Mouse (Mus musculus) limb, embryonic 11.5 days (tissue): Measurements from ENCODE around the gene Setd1a. TPM values are rescaled to one million over a fixed set of nuclear protein-coding genes. Genes with fewer than 3 reads are reported as not detected.
A peak's percentile ranks its signal among the peaks of the same experiment; 100 is the strongest.
"Not testable (repeated sequence)": the region's sequence is repeated elsewhere in the genome, so short reads cannot be mapped to it uniquely, and the experiment has no call there.

Source experiments
- ATAC-seq: fragments of 200-750 bp; cut with Nextera tagmentation; 2 replicates; pipeline ENCODE4 v1.8.0; 2017; ENCODE audit warnings: low read depth; ENCODE audit not compliant: insufficient number of reproducible peaks, low FRiP score, low TSS enrichment
- DNase-seq: peaks from one replicate; pipeline ENCODE4 v3.0.0-alpha.2; 2015; ENCODE audit warnings: low spot score
- H3K27ac ChIP-seq: fragments of 300-500 bp; sonication (generic); replicated peaks from 2 replicates; pipeline ENCODE4 v1.5.1; 2014; ENCODE audit warnings: low read depth, mild to moderate bottlenecking, low read length
- H3K27me3 ChIP-seq: fragments of 300-500 bp; sonication (generic); 2 replicates; pipeline ENCODE4 v1.6.1; 2014; ENCODE audit warnings: mild to moderate bottlenecking, low read length, mixed read lengths; ENCODE audit not compliant: control insufficient read depth, insufficient read depth
- H3K36me3 ChIP-seq: fragments of 300-500 bp; sonication (generic); 2 replicates; pipeline ENCODE4 v1.6.1; 2014; ENCODE audit warnings: mild to moderate bottlenecking, low read length, moderate library complexity, mixed read lengths; ENCODE audit not compliant: control insufficient read depth, insufficient read depth
- H3K4me1 ChIP-seq: fragments of 300-500 bp; sonication (generic); 2 replicates; pipeline ENCODE4 v1.6.1; 2014; ENCODE audit warnings: low read length, mixed read lengths; ENCODE audit not compliant: control insufficient read depth, insufficient read depth
- H3K4me2 ChIP-seq: fragments of 300-500 bp; sonication (generic); 2 replicates; pipeline ENCODE4 v1.6.1; 2014; ENCODE audit warnings: low read depth, mild to moderate bottlenecking, moderate library complexity; ENCODE audit not compliant: severe bottlenecking
- H3K4me3 ChIP-seq: fragments of 300-500 bp; sonication (generic); 2 replicates; pipeline ENCODE4 v1.5.1; 2014; ENCODE audit warnings: low read depth, low read length
- H3K9ac ChIP-seq: fragments of 300-500 bp; sonication (generic); 2 replicates; pipeline ENCODE4 v1.6.1; 2014; ENCODE audit warnings: mild to moderate bottlenecking, low read length
- H3K9me3 ChIP-seq: fragments of 300-500 bp; sonication (generic); 2 replicates; pipeline ENCODE4 v1.6.1; 2016; ENCODE audit warnings: low read length; ENCODE audit not compliant: control insufficient read depth
- WGBS: fragments of 180-500 bp; shearing (Covaris S2); extraction: QIAGEN DNeasy Blood & Tissue Kit; methylation state at CpG from one replicate; pipeline ENCODE4 v1.1.7; 2014; 5-methylcytosine and 5-hydroxymethylcytosine counted together
- polyA plus RNA-seq: library from polyadenylated mRNA; unstranded; fragments of >200 nt; fragmentation: Nextera tagmentation; extraction: Ambion mirVana; gene quantifications from 2 replicates; pipeline ENCODE4 v1.2.1, GENCODE M21; 2014

The Setd1a gene
- polyA plus RNA-seq, 1 experiment from 2014 or later, result 31.5 TPM

DNA sequence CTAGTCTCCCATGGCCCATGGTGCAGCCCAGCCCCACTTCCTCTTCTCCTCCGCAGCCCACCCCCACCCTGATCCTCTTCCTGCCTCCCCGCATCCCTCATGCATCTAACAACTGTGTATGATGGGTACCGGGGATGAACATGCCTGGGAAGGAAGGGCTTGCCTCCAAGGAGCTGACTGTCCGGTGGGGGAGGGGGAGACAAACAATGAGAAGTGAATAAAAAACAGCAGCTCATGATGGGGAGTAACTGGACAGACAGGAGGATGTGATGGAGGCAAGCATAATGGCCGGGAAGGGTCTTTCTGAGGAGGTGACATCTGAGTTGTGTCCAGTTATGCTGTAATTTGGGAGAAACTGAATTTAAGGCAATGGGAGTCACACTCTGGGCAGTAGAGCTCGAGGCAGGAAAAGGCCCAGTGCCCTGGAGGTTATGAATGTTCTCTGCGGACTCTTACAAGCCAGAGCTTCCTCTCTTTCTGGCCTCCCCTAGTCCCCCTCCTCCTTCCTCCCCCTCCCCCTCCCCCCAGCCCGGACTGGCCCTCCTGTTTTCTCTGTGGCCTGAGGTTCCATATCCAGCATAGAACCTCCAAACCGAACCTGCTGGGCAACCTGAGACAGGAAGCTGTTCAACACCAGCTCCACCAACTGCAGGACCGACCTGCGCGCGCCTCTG is 44.5 kb downstream of the Setd1a start:
- Histone ChIP-seq H3K27me3 (no peaks in the 10 kb centered on the region), H3K9me3 (no peaks in the 10 kb centered on the region), H3K9ac (no peak overlapping the region), H3K4me2 (no peak overlapping the region), H3K4me3 (no peak overlapping the region), H3K4me1 (peaks cover 18% of the 10 kb centered on the region), H3K36me3 (no peaks in the 10 kb centered on the region), H3K27ac (no peak overlapping the region)
- WGBS, result 65% methylated on average over 13 of the region's 13 CpGs
- DNase-seq (no peak), ATAC-seq (no peak)

DNA sequence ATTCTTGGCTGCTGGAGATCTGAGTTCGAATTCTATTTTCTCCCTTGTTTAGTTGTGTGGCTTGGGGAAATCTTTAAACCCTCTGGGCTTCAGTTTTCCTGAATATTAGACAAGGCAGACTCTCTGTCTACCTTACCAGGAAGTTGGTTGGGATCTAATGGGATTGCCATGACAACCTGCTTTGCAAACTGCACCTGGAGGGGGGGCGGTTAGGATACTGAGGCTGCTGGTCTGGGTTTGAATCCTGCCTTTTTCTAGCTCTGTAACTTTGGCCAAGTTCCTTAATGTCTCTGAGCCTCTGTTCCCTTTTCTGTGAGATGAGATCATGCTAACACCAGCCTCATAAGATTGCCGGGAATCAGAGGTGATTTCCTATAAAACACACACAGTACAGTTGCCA is 46.0 kb downstream of the Setd1a start:
- H3K4me2 ChIP-seq, result no peak overlapping the region
- WGBS, result 86% methylated on average over 3 of the region's 3 CpGs

DNA sequence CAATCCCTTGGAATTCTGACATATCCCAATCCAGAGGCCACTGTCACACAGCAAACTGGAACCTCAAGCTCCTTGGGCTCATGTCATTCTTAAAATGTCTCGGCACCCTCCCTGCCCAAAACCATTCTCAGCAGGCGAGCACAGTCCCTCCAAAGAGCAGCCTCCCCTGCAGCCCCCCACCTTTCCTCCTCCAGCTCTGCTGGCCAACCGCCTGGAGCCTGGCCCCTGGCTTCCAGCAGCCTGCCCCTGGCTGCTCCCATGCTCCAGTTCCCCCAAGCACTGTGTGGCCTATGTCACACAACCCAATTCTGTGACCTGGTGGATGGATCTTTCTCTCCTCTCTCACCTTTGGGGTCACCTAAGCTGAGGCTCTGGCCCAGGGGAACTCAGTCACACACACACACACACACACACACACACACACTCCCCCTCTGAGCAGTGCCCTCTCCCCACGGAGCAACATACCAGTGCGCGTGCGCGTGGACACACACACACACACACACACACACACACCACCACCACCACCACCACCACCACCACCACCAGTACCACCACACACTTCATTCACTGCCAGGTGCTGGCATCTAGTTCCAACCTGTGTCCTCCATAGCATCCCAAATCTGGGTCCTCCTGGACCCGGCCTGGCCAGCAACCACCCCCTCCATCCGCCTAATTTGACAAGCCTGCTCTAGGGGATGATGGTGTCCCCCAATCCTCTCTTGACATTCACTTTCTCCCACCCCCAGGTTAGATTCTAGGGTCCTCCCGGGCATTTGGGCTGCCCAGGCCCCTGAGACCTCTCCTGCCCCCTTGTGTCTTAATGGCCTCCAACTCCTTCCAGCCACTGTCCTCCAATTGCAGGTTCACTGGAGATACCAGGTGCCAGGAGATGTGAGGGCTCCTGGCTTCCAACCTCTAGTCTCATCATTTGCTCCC is 47.0 kb downstream of the Setd1a start:
- Histone ChIP-seq H3K36me3 (no peaks in the 10 kb centered on the region), H3K9me3 (no peaks in the 10 kb centered on the region), H3K27ac (no peak overlapping the region), H3K4me2 (peak overlapping the region; percentile 66), H3K9ac (peak overlapping the region; percentile 61), H3K27me3 (no peaks in the 10 kb centered on the region), H3K4me1 (peaks cover 18% of the 10 kb centered on the region), H3K4me3 (peak overlapping the region; percentile 57)
- ATAC-seq (peak; percentile 15; the same call in 1 of the 2 replicates), DNase-seq (no peak)
- 70% methylated on average over 11 of the region's 11 CpGs for WGBS

More for the DNA sequence above, 46.0 kb downstream of the Setd1a start:
- Histone ChIP-seq H3K36me3 (no peaks in the 10 kb centered on the region), H3K9ac (no peak overlapping the region), H3K27ac (no peak overlapping the region), H3K9me3 (no peaks in the 10 kb centered on the region), H3K4me3 (no peak overlapping the region), H3K27me3 (no peaks in the 10 kb centered on the region), H3K4me1 (peaks cover 18% of the 10 kb centered on the region)
- ATAC-seq (no peak), DNase-seq (no peak)

DNA sequence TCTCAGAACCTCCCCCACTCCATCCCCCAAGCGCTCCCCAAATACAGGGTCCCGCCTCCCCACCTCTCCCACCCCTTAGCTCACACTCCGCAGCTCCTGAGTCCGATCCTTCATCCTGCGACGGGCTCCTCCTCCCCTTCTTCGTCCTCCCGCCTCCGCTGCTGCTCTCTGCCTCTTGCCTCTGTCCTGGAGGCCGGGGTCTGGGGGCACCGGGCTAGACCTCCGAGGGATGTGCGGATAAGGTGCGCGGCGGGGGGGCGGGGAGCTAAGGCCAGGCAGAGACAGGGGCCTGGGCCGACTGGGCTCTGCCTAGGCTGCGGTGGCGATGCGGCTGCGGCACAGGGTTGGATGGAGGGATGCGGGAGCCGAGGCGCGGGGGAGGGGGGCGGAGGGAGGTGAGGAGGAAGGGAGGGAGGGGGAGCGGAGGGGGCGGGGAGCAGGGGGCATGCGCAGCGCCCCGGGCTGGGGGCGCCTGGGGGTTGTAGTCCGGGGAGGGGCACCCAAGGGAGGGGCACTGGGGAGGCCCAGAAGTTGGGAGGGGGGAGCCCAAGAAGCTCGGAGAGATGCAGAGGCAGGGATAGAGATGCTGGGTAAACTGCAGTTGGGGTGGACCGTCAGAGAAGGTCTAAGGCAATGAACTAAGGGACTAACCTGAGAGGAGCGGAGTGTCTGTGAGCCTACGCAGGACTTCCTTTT is 47.9 kb downstream of the Setd1a start, which contains the start of the genes Stx4a and Stx1b:
Stx4a (plus strand) TSS at position 119 of the 696 bp plus-strand sequence.
Stx1b (minus strand) TSS at position 374 of the 696 bp plus-strand sequence.
- WGBS, result 4% methylated on average over 32 of the region's 38 CpGs
- peak within 1 kb of the TSS; percentile 61 for H3K9ac ChIP-seq
- no peak within 1 kb of the TSS for H3K27ac ChIP-seq
- peak within 1 kb of the TSS; percentile 57 for H3K4me3 ChIP-seq
- H3K36me3 ChIP-seq, result no peaks in the 10 kb centered on the region
- ATAC-seq, result peak; percentile 45
- H3K9me3 ChIP-seq, result no peaks in the 10 kb centered on the region
- DNase-seq, result peak; percentile 71
- H3K4me2 ChIP-seq, result peak within 1 kb of the TSS; percentile 66
- H3K27me3 ChIP-seq, result no peaks in the 10 kb centered on the region
- peaks cover 18% of the 10 kb centered on the region for H3K4me1 ChIP-seq

DNA sequence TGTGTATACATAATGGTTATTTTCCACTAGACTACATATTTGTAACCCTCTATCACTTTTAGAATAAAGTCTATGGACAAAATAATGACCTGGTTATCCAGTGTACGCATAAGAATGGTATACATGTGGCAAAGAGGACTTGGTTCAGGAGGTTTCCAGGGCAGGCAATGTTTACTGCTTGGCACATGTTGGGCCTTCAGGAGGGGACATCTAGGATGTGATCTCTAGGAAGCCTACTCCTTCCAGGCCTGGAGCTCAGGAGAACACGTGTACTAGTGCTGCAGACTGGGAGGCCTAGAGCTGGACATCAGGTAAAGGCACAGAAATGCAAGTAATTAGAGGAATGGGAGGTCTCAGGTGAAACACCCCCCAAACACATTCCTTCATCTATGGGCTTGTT is 59.1 kb downstream of the Setd1a start:
- H3K27me3 ChIP-seq, result no peaks in the 10 kb centered on the region
- no peak overlapping the region for H3K27ac ChIP-seq
- H3K36me3 ChIP-seq, result no peaks in the 10 kb centered on the region
- no peak overlapping the region for H3K4me3 ChIP-seq
- no peak for DNase-seq
- H3K9ac ChIP-seq, result no peak overlapping the region
- no peaks in the 10 kb centered on the region for H3K9me3 ChIP-seq
- H3K4me1 ChIP-seq, result no peaks in the 10 kb centered on the region
- WGBS, result 82% methylated on average over 2 of the region's 2 CpGs
- ATAC-seq, result no peak
- H3K4me2 ChIP-seq, result no peak overlapping the region

DNA sequence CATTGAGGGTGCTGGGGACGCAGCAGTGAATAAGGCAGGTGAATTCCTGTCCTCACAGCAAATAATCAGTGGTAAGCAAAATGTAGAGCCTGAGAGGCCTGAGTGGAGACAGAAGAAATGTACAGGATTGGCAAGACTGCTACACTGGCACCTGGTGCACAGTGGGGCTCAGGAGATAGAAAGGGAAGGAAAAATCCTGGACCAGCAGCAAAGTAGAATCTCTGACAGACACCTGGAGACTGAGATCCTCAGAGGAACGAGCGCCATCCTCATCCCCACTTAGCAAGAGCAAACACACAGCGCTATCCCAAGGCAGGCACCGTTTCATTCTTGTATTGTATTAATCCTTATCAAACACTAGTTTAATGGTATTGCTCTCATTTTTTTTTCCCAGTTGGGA is 61.0 kb downstream of the Setd1a start:
- Histone ChIP-seq H3K27me3 (no peaks in the 10 kb centered on the region), H3K9ac (no peak overlapping the region), H3K27ac (no peak overlapping the region), H3K4me2 (no peak overlapping the region), H3K4me1 (peaks cover 4% of the 10 kb centered on the region; the same call in 1 of the 2 replicates), H3K36me3 (no peaks in the 10 kb centered on the region), H3K4me3 (no peak overlapping the region), H3K9me3 (no peaks in the 10 kb centered on the region)
- DNase-seq, result no peak
- WGBS, result 92% methylated on average over 5 of the region's 5 CpGs
- ATAC-seq, result no peak

DNA sequence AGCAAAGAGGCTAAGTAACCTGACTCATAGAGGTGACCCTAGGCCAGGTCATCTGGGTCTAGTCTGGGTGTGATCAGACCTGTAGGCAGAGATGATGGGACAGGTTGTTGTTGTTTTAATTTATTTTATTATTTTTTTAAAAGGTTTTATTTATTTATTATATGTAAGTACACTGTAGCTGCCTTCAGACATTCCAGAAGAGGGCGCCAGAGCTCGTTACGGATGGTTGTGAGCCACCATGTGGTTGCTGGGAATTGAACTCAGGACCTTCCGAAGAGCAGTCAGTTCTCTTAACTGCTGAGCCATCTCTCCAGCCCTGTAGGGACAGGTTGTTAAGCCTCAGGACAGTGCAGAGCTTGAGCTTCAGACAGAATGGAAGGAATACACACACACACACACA is 61.4 kb downstream of the Setd1a start:
- not testable (repeated sequence) for ATAC-seq, H3K27ac ChIP-seq
- WGBS, result 79% methylated on average over 4 of the region's 4 CpGs

DNA sequence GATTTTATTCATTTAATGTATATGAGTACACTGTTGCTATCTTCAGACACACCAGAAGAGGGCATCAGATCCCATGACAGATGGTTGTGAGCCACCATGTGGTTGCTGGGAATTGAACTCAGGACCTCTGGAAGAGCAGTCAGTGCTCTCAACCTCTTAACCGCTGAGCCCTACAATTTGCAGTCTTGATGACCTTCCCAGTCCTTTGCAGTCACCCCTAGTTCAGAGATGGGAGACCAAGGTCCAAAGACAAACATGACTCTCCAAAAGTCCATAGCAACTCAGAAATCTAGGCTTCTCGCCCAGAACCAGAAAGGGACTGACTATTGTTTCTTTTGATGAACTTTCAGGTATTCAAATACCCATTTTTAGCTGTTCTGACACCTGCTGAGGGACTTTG is 63.6 kb downstream of the Setd1a start:
- H3K36me3 ChIP-seq, H3K4me3 ChIP-seq, H3K4me2 ChIP-seq, H3K4me1 ChIP-seq, H3K9ac ChIP-seq, ATAC-seq, DNase-seq, H3K9me3 ChIP-seq, H3K27ac ChIP-seq, H3K27me3 ChIP-seq: not testable (repeated sequence)
- 80% methylated on average over 2 of the region's 2 CpGs for WGBS

More for the DNA sequence above, 61.4 kb downstream of the Setd1a start:
- not testable (repeated sequence) for H3K4me3 ChIP-seq, DNase-seq, H3K27me3 ChIP-seq, H3K36me3 ChIP-seq, H3K4me2 ChIP-seq, H3K9me3 ChIP-seq, H3K4me1 ChIP-seq, H3K9ac ChIP-seq
